Mouse (Mus musculus) bone marrow, adult 2 months (tissue): ENCODE results near the gene Osbpl9.

ENCODE experiments used
- CTCF ChIP-seq: fragments of 200-500 bp; IDR thresholded peaks from 2 replicates; pipeline ENCODE4 v1.5.1; 2011; ENCODE audit warnings: low read length, control low read depth; ENCODE audit not compliant: control insufficient read depth, insufficient read depth
- POLR2A ChIP-seq: fragments of 200-500 bp; IDR thresholded peaks from 2 replicates; pipeline ENCODE4 v1.6.1; 2011; ENCODE audit warnings: low read depth, mild to moderate bottlenecking, control low read depth, low read length, borderline replicate concordance; ENCODE audit not compliant: control insufficient read depth

DNA sequence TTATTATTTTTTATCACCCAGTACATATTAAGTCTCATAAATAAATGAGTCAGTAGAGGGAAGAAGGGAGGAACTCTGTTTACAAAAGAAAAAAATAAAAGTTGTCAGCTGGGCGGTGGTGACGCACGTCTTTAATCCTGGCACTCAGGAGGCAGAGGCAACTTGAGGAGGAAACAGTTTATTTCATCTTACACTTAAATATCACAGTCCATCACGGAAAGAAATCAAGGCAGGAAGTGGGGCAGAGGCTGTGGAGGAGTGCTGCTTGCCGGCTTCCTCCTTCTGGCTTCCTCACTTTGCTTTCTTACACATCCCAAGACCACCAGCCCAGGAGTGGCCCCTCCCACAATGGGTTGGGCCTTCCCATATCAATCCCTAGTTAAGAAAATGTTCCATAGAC is 24.0 kb upstream of the Osbpl9 start:
- TF ChIP-seq CTCF, result no peak
- no peak for TF ChIP-seq POLR2A
